Mouse (Mus musculus): ENCODE data around the gene Tada2a. TPM values are rescaled to one million over a fixed set of nuclear protein-coding genes. Genes with fewer than 3 reads are reported as not detected.

The Tada2a gene
- polyA plus RNA-seq, 1 experiment from 2014 or later, result 30.6 TPM

GRCm38 (mm10) chr11:84127977-84128376 is 1.4 kb downstream of the Tada2a start:
- H3K4me3 ChIP-seq (ENCODE audit: low read depth, low read length), result peak overlapping the region; percentile 76
- DNase-seq (ENCODE audit: low spot score) (no peak), ATAC-seq (replicated peaks; ENCODE audit: low FRiP score) (no peak)
- no peaks in the 10 kb centered on the region for H3K9me3 ChIP-seq (ENCODE audit: control insufficient read depth, low read length)
- H3K4me1 ChIP-seq (replicated peaks; ENCODE audit: control insufficient read depth, insufficient read depth, low read length), result peaks cover 7% of the 10 kb centered on the region; the same call in 1 of the 2 replicates
- WGBS, result 71% methylated on average over 4 of the region's 4 CpGs
- no peak overlapping the region for H3K27ac ChIP-seq (ENCODE audit: low read depth, low read length)
- peak overlapping the region; percentile 82 for H3K4me2 ChIP-seq
- H3K27me3 ChIP-seq (replicated peaks; ENCODE audit: control insufficient read depth, insufficient read depth, low read length), result no peaks in the 10 kb centered on the region
- H3K9ac ChIP-seq (ENCODE audit: low read depth, low read length), result no peak overlapping the region
- peaks cover 11% of the 10 kb centered on the region; the same call in 1 of the 2 replicates for H3K36me3 ChIP-seq (ENCODE audit: control insufficient read depth, insufficient read depth, low read length)

- DNase-seq (ENCODE audit: low spot score), result no peak
- no peaks in the 10 kb centered on the region for H3K27me3 ChIP-seq (replicated peaks; ENCODE audit: control insufficient read depth, insufficient read depth, low read length)
- H3K4me3 ChIP-seq (ENCODE audit: low read depth, low read length), result no peak overlapping the region
- 83% methylated on average over 12 of the region's 12 CpGs for WGBS
- H3K9ac ChIP-seq (ENCODE audit: low read depth, low read length), result no peak overlapping the region
- H3K27ac ChIP-seq (ENCODE audit: low read depth, low read length), result no peak overlapping the region; the same call in 1 of the 2 replicates
- H3K4me1 ChIP-seq (replicated peaks; ENCODE audit: control insufficient read depth, insufficient read depth, low read length), result peaks cover 11% of the 10 kb centered on the region; the same call in 1 of the 2 replicates
- ATAC-seq (replicated peaks; ENCODE audit: low FRiP score), result no peak
- H3K4me2 ChIP-seq, result no peak overlapping the region
- H3K9me3 ChIP-seq (ENCODE audit: control insufficient read depth, low read length), result no peaks in the 10 kb centered on the region
- H3K36me3 ChIP-seq (ENCODE audit: control insufficient read depth, insufficient read depth, low read length), result peaks cover 33% of the 10 kb centered on the region; the same call in 1 of the 2 replicates
These were observed 8.1 kb downstream of the Tada2a start for GRCm38 (mm10) chr11:84121051-84121956.

- no peak overlapping the region for H3K9ac ChIP-seq (ENCODE audit: low read depth, low read length)
- H3K27ac ChIP-seq (ENCODE audit: low read depth, low read length), result no peak overlapping the region
- DNase-seq (ENCODE audit: low spot score) (no peak), ATAC-seq (replicated peaks; ENCODE audit: low FRiP score) (no peak)
- H3K4me2 ChIP-seq, result no peak overlapping the region
- H3K9me3 ChIP-seq (ENCODE audit: control insufficient read depth, low read length), result no peaks in the 10 kb centered on the region
- H3K4me1 ChIP-seq (replicated peaks; ENCODE audit: control insufficient read depth, insufficient read depth, low read length), result peaks cover 11% of the 10 kb centered on the region; the same call in 1 of the 2 replicates
- no peaks in the 10 kb centered on the region for H3K27me3 ChIP-seq (replicated peaks; ENCODE audit: control insufficient read depth, insufficient read depth, low read length)
- H3K4me3 ChIP-seq (ENCODE audit: low read depth, low read length), result no peak overlapping the region
- peaks cover 30% of the 10 kb centered on the region; the same call in 1 of the 2 replicates for H3K36me3 ChIP-seq (ENCODE audit: control insufficient read depth, insufficient read depth, low read length)
- WGBS, result 87% methylated on average over 4 of the region's 4 CpGs
These were observed 12.0 kb downstream of the Tada2a start for GRCm38 (mm10) chr11:84117431-84117830.

GRCm38 (mm10) chr11:84116221-84116620 is 13.2 kb downstream of the Tada2a start:
- Histone ChIP-seq H3K9ac (ENCODE audit: low read depth, low read length) (no peak overlapping the region), H3K9me3 (ENCODE audit: control insufficient read depth, low read length) (no peaks in the 10 kb centered on the region), H3K36me3 (ENCODE audit: control insufficient read depth, insufficient read depth, low read length) (peaks cover 30% of the 10 kb centered on the region; the same call in 1 of the 2 replicates), H3K4me1 (replicated peaks; ENCODE audit: control insufficient read depth, insufficient read depth, low read length) (peaks cover 6% of the 10 kb centered on the region; the same call in 1 of the 2 replicates), H3K4me2 (no peak overlapping the region), H3K27ac (ENCODE audit: low read depth, low read length) (no peak overlapping the region), H3K27me3 (replicated peaks; ENCODE audit: control insufficient read depth, insufficient read depth, low read length) (no peaks in the 10 kb centered on the region), H3K4me3 (ENCODE audit: low read depth, low read length) (no peak overlapping the region)
- ATAC-seq (replicated peaks; ENCODE audit: low FRiP score) (no peak), DNase-seq (ENCODE audit: low spot score) (no peak)
- WGBS, result 64% methylated on average over 2 of the region's 2 CpGs

GRCm38 (mm10) chr11:84115646-84116045 is 13.8 kb downstream of the Tada2a start:
- Histone ChIP-seq H3K4me1 (replicated peaks; ENCODE audit: control insufficient read depth, insufficient read depth, low read length) (peaks cover under 1% of the 10 kb centered on the region; the same call in 1 of the 2 replicates), H3K4me2 (no peak overlapping the region), H3K27ac (ENCODE audit: low read depth, low read length) (no peak overlapping the region), H3K9me3 (ENCODE audit: control insufficient read depth, low read length) (no peaks in the 10 kb centered on the region), H3K4me3 (ENCODE audit: low read depth, low read length) (no peak overlapping the region), H3K27me3 (replicated peaks; ENCODE audit: control insufficient read depth, insufficient read depth, low read length) (no peaks in the 10 kb centered on the region), H3K9ac (ENCODE audit: low read depth, low read length) (no peak overlapping the region), H3K36me3 (ENCODE audit: control insufficient read depth, insufficient read depth, low read length) (peaks cover 24% of the 10 kb centered on the region; the same call in 1 of the 2 replicates)
- DNase-seq (ENCODE audit: low spot score) (no peak), ATAC-seq (replicated peaks; ENCODE audit: low FRiP score) (no peak)
- 90% methylated on average over 9 of the region's 9 CpGs for WGBS

- Histone ChIP-seq H3K36me3 (ENCODE audit: control insufficient read depth, insufficient read depth, low read length) (peaks cover 18% of the 10 kb centered on the region), H3K27me3 (replicated peaks; ENCODE audit: control insufficient read depth, insufficient read depth, low read length) (no peaks in the 10 kb centered on the region), H3K9me3 (ENCODE audit: control insufficient read depth, low read length) (no peaks in the 10 kb centered on the region), H3K4me3 (ENCODE audit: low read depth, low read length) (no peak overlapping the region), H3K27ac (ENCODE audit: low read depth, low read length) (no peak overlapping the region), H3K9ac (ENCODE audit: low read depth, low read length) (no peak overlapping the region), H3K4me1 (replicated peaks; ENCODE audit: control insufficient read depth, insufficient read depth, low read length) (no peaks in the 10 kb centered on the region), H3K4me2 (no peak overlapping the region)
- no peak for ATAC-seq (replicated peaks; ENCODE audit: low FRiP score)
- 89% methylated on average over 5 of the region's 5 CpGs for WGBS
- DNase-seq (ENCODE audit: low spot score), result no peak
These were observed 15.8 kb downstream of the Tada2a start for GRCm38 (mm10) chr11:84113623-84114022.

GRCm38 (mm10) chr11:84107137-84107536 is 22.3 kb downstream of the Tada2a start:
- H3K27me3 ChIP-seq (replicated peaks; ENCODE audit: control insufficient read depth, insufficient read depth, low read length), result no peaks in the 10 kb centered on the region
- H3K36me3 ChIP-seq (ENCODE audit: control insufficient read depth, insufficient read depth, low read length), result peaks cover 27% of the 10 kb centered on the region
- ATAC-seq (replicated peaks; ENCODE audit: low FRiP score) (no peak), DNase-seq (ENCODE audit: low spot score) (no peak)
- no peak overlapping the region for H3K9ac ChIP-seq (ENCODE audit: low read depth, low read length)
- no peak overlapping the region for H3K27ac ChIP-seq (ENCODE audit: low read depth, low read length)
- H3K9me3 ChIP-seq (ENCODE audit: control insufficient read depth, low read length), result no peaks in the 10 kb centered on the region
- H3K4me2 ChIP-seq, result no peak overlapping the region
- no peaks in the 10 kb centered on the region for H3K4me1 ChIP-seq (replicated peaks; ENCODE audit: control insufficient read depth, insufficient read depth, low read length)
- no peak overlapping the region for H3K4me3 ChIP-seq (ENCODE audit: low read depth, low read length)
- WGBS, result 56% methylated on average over 2 of the region's 2 CpGs

- Histone ChIP-seq H3K27me3 (replicated peaks; ENCODE audit: control insufficient read depth, insufficient read depth, low read length) (no peaks in the 10 kb centered on the region), H3K4me2 (no peak overlapping the region), H3K4me1 (replicated peaks; ENCODE audit: control insufficient read depth, insufficient read depth, low read length) (no peaks in the 10 kb centered on the region), H3K4me3 (ENCODE audit: low read depth, low read length) (no peak overlapping the region), H3K9me3 (ENCODE audit: control insufficient read depth, low read length) (no peaks in the 10 kb centered on the region), H3K36me3 (ENCODE audit: control insufficient read depth, insufficient read depth, low read length) (peaks cover 33% of the 10 kb centered on the region), H3K27ac (ENCODE audit: low read depth, low read length) (no peak overlapping the region), H3K9ac (ENCODE audit: low read depth, low read length) (no peak overlapping the region)
- WGBS, result 91% methylated on average over 6 of the region's 6 CpGs
- no peak for ATAC-seq (replicated peaks; ENCODE audit: low FRiP score)
- DNase-seq (ENCODE audit: low spot score), result no peak
These were observed 25.4 kb downstream of the Tada2a start for GRCm38 (mm10) chr11:84104036-84104435.

GRCm38 (mm10) chr11:84101182-84101581 is 28.2 kb downstream of the Tada2a start:
- DNase-seq (ENCODE audit: low spot score) (no peak), ATAC-seq (replicated peaks; ENCODE audit: low FRiP score) (no peak)
- peaks cover 28% of the 10 kb centered on the region for H3K36me3 ChIP-seq (ENCODE audit: control insufficient read depth, insufficient read depth, low read length)
- H3K9ac ChIP-seq (ENCODE audit: low read depth, low read length), result no peak overlapping the region
- H3K4me2 ChIP-seq, result no peak overlapping the region
- H3K4me1 ChIP-seq (replicated peaks; ENCODE audit: control insufficient read depth, insufficient read depth, low read length), result no peaks in the 10 kb centered on the region
- H3K27me3 ChIP-seq (replicated peaks; ENCODE audit: control insufficient read depth, insufficient read depth, low read length), result no peaks in the 10 kb centered on the region
- H3K4me3 ChIP-seq (ENCODE audit: low read depth, low read length), result no peak overlapping the region
- H3K9me3 ChIP-seq (ENCODE audit: control insufficient read depth, low read length), result no peaks in the 10 kb centered on the region
- no peak overlapping the region for H3K27ac ChIP-seq (ENCODE audit: low read depth, low read length)

Measured in liver, embryonic 11.5 days (tissue).